Mouse (Mus musculus) embryo, embryonic 9.5 days (tissue): ENCODE results near the gene Lipc.
A peak's percentile ranks its signal among the peaks of the same experiment; 100 is the strongest.

Source experiments
- DNase-seq: peaks from one replicate; pipeline ENCODE4 v3.0.0-alpha.2; 2017; ENCODE audit errors: extremely low spot score

Lipc gene

DNA sequence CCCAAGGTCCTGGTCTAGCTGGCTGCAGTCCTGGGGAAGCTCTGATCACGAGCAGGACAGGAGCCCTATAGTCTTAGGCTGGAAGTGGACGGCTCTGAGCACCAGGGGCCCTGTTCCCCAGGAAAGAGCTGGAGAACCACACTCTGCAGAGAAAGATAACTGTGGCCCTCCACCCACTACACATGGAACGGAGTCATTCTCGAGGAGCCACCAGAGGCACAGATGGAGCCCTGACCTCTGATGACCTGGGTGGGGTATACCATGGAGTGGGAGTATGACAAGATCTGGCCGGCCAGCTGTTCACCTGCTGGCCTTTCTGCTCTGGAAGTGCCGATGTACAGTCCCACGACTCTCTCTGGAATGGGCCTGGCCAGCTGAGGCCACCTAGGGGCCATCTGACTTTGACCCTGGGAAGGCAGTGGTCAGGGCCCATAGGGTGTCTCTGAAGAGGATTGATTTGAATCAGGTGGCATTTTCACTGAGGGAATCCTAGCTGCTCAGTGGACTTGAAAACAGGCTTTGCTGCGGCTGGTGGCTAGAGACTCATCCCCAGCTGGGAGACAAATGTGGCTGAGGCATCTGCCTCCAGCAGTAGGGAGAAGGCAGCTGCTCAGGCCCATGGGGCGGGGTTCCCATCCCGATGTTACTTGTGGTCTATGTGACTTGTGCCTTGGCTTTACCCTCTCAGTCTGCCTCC, 37.2 kb downstream of the Lipc start:
- DNase-seq, result peak; percentile 25

DNA sequence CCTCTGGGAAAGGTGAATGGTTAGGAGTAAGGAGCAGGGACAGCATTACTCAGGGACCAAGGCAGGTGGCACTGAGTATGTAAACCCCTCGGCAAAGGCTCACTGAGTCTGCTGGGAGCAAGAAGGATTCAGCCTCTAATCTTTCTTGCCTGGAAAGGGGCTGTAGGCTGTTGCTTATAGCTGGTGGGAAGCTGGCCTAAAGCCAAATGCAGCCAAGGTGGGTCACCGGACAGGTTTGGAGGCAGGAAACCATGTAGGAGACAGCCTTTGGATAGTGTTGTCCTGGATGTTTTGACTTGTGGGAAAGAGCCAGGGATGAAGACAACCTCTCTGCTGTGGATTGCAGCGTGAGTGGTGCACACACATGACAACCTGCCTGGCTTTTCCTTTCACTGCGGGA, 40.9 kb downstream of the Lipc start:
- DNase-seq, result no peak

DNA sequence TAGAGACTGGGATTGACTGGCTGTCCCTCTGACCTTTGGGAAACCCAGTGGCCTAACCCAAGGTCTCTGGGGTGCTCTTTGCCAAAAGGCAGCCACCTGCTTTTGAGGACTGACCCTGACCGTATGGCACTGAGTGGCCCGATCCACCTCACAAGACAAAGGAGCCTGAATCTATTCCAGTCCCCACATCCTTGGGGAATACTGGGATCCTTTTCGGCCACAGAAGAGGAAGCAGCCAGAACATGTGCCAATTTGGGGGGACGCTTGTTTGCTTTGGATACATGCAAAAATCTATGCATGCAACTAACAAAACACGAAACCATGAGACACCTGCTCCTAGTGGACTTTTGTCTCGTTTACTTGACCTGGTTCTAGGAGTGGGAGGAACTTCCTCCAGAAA, 41.7 kb downstream of the Lipc start:
- no peak for DNase-seq

DNA sequence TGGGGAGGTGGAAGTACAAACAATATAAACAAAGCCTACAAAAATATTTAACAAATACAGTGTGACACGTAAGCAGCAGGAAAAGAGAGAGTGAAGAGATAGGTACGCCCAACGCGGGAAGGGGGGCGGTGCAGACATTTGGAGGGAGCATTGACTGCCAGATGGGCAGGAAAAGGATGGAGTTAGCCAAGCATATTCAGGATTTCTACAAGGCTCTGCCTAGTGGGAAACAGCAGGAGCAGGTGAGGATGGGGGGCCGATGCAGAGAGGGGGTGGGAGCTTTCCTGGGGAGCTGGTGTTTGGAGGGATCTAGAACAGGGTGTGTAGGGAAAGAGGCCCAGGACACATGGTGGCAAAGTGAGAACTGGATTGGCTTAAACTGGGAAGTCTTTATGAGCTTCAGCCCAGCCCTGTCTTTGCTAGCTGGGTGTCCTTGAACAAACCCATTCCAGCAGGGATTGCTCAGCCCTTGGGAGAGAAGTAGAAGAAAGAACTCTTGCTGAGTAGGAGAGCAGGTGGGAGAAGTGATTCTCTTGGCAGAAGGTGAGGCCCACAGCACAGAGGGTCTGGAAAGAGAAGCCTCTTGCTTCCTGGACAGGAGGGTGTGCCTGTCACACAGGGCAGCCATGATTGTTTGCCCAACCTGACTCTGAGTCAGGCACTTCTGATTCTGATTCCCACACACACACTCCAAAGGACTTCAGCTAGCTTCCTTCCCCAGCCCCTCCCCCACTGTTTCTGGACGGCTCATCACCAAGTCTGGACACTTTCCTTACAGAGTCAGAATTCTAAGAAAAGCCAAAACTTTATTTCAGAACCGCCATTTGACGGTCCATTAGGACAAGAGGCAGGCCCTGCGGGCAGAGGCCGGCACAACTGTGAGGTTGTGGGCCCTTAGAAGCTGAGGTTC, 49.0 kb downstream of the Lipc start:
- no peak for DNase-seq

DNA sequence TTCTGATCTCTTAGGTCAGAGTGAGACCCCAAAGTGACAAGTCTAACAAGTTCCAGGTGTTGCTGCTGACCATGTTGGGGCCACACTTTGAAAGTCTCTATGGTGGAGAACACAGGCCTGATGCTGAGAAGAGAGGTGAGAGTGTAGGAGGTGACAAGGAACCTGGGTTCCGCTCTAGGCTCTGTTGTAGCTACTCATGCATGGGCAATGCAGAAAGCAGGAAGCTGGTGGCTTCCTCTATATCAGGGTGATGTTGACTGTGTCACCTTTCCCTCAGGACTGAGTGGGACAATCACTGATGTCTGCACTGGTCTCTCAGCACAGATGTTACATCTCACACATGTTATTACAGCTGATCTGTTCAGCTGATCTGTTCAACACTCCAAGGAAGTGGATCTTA, 57.8 kb downstream of the Lipc start:
- DNase-seq, result no peak

DNA sequence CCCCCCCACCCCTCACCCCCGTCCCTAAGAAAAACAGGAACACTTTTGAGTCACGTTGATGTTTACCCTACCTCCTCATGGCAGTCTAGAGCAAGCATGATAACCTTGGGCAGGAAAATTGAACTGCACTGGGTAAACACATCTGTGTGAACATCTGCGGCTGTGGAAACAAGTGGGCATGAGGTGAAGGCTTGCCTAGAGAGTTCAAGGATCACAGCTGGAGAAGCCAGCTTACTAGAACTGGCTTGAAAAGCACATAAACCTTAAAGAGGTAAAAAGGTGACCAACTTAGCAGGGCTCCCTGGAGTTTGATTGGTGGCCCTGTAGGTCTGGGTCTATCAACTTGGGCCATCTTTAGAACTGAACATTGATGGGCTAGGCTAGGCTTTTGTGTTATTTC, 58.5 kb downstream of the Lipc start:
- DNase-seq, result no peak

DNA sequence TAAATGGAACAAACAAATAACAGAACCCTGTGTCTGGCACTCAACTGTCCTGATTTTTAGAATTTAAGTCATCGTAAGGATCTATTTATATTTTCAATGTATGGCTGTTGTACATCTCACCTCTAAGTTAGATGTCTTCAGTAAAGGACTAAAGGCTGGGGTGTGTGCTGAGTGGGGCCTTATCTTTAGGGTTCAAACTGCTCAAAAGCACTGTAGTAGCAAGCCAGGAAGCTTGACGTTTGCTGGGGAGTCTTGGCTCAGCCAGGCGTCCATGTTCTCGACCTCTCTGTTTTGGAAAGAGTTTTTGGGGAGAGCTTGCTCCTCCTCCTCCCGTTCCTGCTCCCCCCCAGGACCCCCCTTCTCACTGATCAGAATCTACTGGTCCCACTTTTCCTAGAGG, 59.4 kb downstream of the Lipc start:
- no peak for DNase-seq

DNA sequence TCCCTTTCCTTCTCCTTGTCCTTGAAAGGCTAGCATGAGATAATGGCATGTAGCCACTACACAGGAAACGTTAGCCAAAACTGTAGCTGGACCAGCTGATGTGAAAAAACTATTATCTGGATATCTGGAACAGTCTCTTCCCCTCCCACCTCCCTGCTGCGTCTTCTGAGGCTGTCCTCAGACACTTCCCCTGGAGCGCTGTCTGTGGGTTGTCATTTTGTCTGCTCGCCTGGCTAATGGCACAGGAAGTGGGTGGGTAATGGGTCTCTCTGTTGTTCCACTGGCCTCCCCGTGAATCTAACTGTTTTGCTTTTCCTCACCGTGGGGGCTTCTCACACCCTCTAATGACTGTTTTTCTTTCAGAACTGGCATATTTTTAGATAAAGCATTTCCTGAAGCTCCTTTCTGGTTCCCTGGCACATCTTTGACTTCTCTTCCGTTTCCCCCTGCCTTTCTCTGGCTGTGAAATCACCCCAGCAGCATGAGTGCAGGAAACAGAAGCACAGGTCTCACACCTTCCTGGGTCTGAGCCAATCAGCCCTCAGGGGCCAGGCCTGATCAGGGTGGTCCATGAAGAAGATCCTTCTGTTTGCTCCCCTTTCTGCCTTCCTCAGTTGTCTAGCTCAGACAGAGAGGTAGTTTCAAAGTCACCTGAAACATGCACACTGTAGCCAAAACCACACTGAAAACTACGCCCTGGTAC, 60.4 kb downstream of the Lipc start:
- peak; percentile 9 for DNase-seq

DNA sequence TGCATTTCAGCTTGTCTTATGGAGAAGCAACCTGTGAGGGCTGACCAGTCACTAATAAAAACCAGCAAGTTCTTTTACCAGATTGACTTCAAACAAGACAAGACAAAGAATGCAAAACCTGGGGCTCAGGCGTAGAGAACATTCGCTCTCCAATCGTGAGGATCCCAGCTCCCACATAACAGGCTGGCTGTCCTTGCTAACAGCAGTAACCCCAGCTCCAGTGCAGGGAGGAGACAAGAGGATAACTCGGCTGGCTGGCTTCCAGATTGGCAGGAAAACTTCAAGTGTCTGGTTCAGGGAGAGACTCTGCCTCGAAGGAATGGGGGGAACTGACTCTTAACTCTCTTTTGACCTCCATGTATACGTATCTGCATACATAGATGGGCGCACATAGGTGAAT, 61.3 kb downstream of the Lipc start:
- DNase-seq, result no peak

DNA sequence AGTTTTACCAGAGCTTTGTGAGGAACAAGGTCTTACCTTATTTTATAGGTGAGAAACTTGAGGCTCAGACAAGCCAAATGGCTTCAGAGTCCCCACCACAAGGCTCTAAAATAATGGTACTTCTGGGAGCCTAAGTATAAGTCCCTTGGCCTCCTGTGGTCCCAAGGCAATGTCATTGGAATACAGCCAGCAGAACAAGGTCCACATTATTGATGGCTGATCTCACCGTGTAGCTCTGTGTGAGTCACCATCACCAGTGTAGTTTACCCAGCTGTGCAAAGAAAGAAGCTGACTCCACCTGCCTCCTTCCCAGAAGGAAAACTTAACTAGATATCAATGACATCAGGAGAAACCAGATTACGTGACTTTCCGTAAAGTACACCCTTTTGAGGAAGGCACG, 63.1 kb downstream of the Lipc start:
- no peak for DNase-seq

DNA sequence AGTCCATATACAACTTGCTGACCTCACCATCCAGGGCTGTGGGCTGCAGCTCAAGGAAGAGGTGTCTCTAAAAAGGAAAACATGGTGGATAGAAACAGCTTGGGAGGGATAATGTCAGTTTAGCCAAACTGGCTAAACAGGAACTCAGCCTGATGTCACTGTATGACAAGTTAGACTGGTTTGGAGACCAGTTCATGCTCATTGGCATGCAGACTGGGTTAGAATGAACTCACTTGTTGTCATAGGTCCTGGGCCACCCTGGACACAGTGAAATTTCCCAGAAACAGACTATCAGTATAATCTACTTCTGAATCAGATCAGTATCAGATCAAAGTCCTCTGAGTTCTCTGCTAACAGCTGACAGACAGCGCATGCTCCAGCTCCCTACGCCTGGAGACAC, 63.5 kb downstream of the Lipc start:
- no peak for DNase-seq

DNA sequence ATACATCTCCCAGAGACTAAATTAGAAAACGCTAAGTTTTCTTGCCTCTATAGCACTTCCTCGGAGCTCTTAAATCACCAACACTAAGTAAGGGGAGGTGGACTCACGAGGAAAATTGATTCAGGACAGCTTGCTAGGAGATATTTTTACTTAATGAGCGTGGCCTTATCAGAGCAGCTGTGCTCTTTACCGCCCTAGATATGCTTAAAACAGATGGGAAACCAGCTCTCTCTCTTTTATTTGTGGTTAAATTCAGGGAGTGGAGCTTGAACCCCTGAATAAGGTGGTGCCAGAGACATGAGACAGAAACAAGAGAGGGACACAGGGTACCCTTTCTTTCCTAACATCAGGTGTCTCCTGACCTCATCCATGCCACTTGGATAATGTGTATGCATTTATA, 70.0 kb downstream of the Lipc start:
- DNase-seq, result no peak

DNA sequence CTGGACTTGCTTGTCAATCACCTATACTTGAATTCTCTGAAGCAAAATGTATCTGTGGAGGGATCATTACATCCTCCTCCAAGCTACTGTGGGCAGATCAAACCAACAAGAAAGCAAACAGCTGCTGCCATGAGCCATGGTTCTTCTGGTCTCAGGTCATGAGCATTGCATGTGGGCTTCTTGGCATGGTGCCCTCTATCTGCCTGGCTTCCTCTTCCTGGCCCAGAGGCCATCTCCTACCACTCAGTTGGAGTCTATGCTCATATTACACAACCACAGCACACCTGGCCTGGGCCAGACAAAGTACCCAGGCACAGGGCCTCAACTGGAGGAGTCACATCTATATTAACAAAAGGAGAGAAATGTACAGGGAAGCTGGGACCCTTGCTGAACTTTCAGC, 73.2 kb downstream of the Lipc start:
- DNase-seq, result no peak

DNA sequence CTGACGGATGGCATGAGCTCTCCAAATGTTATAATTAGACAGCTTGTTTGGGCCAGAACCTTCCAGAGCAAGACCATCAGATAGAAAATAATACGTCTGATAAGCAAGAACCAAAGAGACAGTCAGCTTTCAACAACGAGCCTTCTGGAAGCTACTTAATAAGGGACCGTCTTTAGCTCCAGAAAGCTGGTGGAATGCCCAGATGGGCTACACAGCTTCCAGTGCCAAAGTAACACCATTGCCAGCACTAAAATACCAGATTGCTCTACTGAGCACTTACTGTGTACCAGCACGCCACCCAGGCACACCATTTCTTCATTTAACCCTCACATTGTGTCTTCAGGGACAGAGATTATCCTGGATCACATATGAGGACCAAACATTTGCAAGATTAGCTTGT, 73.9 kb downstream of the Lipc start:
- DNase-seq, result no peak

DNA sequence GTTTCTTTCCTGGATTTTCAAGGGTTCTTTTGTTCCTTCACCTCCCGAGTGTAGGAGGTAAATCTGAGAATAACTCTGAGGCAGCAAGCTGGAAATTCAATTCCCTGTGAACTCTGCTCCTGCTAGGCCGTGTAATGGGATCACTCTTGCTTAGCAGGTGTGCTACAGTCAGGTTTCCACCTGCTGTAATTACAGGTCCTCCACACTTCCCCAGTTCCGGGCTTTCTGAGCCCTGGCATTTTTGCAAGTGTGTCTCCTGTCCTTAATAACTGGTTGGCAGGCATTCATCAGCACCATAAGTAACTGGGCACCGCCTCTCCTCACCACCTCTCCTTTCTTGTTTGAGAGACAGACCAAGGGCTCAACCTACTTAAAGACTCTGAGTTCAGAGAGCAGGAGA, 76.5 kb downstream of the Lipc start:
- DNase-seq, result no peak

DNA sequence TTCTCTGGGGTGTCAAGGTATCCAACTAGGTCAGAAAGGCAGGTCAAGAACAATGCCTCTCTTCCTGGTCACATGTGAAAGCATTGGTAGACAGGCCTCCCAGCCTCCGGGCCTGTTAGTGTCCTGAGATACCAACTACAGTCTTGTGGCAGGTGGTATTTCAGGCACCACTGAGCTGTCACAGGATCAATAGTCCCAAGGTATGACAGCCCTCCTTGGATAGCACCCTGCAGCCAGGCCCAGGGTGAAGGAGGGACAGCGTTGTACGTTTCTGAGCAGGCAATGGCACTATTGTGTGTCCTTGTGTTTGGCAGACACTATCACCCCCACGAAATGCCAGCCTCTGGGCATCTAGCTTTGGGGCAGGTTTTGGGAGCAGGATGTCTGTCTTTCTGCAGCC, 77.0 kb downstream of the Lipc start:
- no peak for DNase-seq

DNA sequence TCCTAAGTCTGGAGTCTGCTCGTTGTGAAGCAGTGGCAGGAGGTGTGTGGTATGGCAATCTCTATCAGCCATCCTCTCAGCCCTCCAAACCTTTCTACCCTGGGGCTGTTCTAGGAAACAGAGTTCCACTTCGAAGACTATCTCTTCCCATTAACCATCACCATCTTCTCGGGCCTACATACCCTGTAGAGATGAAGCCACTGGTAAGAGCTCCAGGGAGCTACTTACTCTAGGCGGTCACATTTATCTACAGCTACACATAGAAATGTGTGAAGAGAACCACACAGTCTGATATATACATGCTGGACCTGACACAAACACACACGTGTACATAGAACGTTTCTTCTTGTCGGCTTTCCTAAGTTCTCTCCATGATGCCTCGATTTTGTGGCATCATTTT, 79.4 kb downstream of the Lipc start:
- DNase-seq, result no peak

DNA sequence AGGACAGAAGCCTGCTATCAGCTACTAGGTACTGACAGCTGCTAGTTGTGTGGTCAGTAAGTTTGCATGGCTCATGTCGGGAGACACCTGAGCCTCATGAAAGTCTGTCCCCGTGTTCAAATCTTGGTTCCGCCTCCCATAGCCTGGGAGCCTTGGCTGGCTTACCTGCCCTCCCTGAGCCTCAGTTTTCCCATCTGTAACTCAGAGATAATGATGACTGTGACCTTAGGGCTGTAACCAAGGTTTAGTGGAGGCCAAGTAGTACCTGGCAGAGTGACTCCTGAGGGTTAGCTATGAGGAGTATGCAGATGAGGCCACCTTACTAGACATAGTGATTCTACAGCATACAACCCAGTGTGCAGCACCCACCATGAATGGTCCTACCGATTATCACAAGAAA, 81.7 kb downstream of the Lipc start:
- no peak for DNase-seq

DNA sequence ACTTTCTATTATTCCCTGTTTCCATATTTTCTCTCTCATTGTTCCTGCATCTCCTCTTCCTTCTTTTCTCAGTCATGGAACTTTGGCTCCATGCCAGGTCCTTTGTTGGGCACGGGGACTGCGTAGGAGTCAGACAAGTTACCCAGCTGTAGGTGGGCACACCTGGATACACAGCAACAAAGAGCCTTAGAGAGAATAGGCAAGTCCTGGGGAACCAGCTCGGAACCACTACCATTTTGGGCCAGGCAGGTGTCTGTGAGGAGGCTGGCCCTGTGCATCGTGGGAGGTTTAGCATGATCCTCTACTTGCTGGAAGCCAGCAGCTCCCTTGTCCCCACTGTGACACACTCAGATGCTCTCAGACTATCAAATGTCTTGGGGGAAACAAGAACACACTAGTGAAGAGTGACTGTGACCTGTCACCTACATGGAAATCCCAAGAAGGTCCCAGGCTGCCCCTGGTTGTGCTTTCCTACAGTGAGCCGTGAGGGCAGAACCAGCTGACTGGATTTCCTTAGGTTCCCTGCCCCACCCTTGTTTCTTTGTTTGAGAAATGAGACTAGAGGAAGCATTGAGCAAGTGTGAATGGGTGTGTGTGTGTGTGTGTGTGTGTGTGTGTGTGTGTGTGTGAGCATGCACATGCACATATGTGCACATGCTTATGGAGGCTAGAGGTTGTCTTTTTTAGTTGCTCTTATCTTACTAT, 82.7 kb downstream of the Lipc start:
- no peak for DNase-seq

DNA sequence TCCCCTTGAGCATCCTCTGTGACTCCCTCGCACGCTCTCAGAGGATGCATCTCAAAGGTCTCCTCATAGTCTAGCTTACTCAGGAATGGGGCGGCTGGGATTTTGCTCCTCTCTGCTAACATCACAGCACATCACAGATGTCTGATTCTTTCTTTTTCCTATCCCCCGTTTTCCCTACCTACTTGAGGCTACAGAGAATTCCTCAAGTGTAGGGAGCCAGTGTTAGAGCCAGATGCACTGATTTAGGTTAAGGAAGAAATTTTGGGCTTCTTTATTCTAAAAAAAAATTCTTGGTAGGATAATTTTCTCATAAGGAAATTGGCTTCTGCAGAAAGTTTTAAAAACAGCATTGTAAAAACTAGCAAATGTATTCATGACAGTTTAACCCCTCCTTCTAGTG, 84.6 kb downstream of the Lipc start:
- no peak for DNase-seq

DNA sequence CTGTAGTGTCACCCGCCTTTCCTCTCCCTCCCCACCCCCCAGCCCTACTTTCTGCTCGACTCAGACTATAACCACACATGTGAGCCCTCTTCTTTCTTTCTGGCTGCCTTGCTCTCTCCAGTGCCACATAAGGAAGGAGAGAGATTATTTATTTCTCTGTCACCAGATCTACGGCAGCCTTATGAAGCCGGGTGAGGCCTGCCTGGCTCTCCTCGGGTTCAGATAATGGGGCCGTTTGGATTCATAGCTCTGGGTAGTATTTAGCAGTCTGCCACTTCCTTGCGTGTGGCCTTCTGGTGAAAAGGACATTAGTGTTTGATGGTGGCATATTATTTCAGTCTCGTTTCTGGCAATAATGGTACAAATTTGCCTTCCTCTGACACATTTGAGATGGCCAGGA, 88.0 kb downstream of the Lipc start:
- DNase-seq, result no peak

DNA sequence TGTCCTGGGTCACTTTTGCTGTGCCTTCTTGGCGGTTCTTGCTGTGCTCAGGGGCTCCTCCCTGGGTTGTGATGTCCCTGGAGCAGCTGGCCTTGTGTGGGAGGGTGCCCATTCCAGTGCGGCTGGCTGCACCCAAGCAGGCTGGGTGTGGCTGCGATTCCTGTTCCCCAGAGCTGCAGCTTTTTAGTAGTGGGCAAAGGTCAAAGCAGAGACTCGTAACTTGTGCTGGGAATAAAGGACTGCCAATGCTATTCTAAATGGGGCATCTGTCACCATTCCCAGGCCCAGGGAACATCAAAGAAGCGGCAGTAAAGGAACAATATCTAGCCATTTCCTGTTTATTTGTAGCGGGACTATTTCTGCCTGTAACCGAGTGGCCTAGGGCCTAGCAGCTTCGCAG, 88.7 kb downstream of the Lipc start:
- DNase-seq, result peak; percentile 50
